Mouse (Mus musculus): Measurements from ENCODE around the gene Naaa.

Naaa gene

DNA sequence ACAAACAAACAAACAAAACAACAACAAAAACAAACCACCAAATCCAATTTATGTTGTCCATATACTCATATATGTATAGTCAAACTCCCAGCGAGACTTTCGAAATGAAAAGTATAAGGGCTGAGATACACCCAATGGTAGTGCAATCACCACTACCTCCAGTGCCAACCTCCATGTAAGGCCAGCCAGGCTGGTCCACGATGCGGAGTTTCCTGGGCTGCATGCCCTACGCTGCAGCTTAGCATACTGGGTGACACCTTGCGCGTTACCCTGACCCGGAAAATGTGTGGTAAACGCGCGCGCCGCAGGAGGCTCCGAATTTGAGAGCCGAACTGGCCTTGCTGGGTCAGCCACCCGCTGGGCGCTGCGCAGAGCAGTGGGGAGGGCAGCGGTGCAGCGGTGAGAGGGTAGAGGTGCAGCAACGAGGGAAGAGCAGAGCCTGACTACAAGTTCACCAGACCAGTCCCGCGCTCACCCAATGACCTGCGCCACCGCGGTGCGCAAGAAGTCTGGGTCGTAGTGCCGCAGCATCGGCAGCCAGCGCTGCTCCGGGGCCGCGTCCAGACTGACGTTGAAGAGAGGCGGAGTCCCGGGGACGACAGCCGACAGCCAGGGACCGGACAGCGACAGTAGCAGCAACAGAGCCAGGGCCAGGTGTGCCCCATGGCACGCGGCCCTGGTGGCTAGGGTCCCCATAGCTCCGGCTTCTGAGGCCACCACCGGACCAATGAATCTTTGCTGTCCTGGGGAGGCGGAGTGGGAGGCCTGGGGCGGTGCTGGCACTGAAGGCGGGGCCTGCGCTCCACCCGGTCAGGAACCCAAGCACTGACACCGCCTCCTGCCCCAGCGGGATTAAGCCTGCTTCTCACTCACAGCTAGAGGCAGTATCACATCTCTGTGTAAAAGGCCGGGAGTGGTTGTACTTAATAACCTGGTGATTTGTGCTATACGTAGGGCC is at the start of gene Naaa:
Gene Naaa, minus strand, starts transcription at position 734 of the 958 bp plus-strand sequence.
- peak; percentile 16 for DNase-seq (ENCODE audit: low read depth, low spot score)

DNA sequence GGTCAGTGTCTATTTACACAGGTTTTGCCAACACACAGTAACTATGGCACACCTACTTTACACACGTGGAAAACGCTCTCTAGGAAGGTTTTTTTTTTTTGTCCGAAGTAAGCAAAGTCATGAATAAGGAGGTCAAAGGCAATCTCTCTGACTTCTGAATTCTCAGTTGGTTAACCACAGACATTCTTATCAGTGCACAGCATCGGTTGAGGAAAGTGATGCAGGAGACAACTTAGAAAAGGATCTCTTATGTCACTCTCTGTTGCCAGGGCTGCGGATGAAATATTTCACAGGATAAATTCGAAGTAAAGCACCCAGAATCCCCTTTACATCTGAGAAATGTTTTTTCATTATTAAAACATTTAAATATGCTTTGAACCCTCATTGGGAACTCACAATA is 49.4 kb upstream of the Naaa start:
- DNase-seq (ENCODE audit: low read depth, low spot score): no peak

- no peak for DNase-seq (ENCODE audit: low read depth, low spot score)
These were observed 45.3 kb upstream of the Naaa start for GRCm38 (mm10) chr5:92323264-92323663.

GRCm38 (mm10) chr5:92322612-92323011 is 44.6 kb upstream of the Naaa start:
- DNase-seq (ENCODE audit: low read depth, low spot score): no peak

DNA sequence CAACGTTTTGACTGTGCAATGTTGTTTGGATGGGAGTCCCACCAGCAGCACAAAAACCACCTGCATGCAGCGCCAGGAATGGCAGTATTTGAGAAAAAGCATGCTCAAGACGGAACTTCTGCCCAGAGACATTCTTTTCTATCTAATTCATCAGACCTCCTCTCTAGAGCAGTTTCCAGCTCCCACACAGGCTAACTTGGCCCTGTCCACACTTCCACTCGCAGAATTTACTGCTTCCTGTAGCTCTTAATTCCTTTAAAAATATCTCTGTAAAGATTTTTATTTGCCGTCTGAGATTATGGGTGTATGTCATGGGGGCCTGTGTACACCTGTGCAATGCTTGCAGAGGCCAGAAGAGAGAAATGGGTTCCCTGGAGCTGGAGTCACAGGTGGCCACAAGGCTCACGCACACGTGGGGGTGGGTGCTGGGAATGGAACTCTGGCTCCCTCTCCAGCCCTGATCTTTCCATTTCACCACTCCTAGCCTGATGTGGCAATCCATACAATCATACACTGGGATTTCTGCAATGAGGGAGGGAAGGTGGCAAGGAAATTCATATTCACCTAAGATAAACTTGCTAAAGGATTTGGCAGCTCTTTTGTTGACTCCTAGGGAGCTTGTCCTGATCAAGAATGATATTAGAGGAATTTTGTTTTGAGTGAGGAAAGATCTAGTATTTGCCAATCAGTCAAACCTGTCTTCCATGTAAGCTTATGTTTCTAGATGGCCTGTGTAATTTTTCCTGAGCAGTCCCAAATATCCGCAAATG is 43.8 kb upstream of the Naaa start:
- DNase-seq (ENCODE audit: low read depth, low spot score): no peak

DNA sequence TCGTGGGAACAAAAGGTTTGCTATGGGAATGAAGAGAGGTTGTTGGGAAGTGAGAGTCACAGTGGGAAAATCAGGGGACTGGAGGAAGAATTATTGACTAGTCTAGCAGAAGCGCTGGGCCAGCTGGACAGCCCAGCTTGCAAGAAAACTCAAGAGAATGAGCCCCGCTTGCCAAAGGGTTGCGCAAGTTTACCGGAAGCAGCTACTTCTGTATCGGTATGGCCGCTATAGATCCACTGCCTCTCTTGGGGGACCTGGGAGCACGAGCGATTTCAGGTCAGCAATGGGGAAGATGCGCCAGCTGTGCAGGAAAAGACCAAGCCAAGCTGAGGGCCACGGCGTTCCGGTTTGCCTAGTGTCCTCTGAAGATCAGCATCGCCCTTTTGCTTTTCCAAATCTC is 40.6 kb upstream of the Naaa start:
- DNase-seq (ENCODE audit: low read depth, low spot score): no peak

GRCm38 (mm10) chr5:92318119-92318518 is 40.1 kb upstream of the Naaa start:
- DNase-seq (ENCODE audit: low read depth, low spot score): no peak

DNA sequence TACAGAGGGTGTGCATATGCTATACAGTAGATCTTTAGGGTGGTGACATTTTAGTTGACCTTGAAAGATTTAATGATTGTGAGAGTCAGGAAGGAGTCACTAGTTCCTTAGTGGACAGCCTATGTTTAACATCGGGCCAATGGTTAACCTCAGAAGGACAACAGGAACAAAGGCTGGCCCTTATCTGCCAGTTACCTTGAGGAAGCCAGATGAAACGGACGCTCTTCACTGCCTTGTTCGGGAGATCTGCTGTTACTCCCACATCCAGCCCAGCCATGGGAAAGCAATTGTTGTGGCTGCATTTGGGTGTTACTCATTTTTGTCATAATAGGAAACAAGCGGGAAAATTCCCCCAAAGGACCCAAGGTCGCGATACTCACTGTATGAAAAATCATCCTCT is 35.8 kb upstream of the Naaa start:
- no peak for DNase-seq (ENCODE audit: low read depth, low spot score)

GRCm38 (mm10) chr5:92312046-92312715 is 34.2 kb upstream of the Naaa start:
- peak; percentile 60 for DNase-seq (ENCODE audit: low read depth, low spot score)

DNA sequence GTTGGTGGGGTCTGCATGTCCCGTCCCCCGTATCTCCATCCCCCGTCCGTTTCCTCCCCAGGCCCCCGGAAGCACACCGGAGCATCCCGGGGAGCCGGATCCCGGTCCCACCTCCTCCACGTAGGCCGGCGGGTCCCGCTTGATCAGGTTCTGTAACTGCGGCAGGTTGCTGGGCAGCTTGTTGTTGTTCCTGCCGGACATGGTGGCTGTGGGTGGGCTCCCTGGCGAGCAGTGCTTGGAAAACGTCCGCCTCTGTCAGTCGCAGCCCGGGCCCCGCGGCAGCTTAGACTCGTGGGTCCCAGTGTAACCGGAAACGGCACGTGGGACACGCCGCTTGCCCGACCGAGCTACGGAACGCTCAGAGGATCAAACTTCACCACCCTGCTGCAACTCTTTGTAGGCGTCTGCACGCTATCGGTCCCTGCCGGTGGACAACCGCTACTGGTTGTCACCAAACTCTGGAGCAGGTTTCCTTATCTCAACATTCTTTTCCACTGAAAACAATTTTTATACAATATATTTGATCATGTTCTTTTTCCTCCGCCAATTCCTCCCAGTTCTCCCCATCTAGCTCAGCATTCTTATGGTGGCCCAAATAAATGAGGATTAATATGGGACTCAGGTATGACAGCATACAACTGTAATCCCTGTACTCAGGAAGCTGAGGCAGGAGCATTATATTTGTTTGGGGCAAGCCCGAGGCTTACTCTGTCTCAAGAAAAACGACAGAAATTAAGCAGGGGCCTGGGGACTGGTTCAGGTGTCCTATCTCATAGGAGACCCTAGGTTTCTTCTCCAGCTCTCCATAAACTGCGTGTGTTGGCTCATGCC is 31.9 kb upstream of the Naaa start, which contains the start of gene Sdad1:
Gene Sdad1, minus strand, starts transcription at position 799 of the 831 bp plus-strand sequence.
- peak; percentile 90 for DNase-seq (ENCODE audit: low read depth, low spot score)

GRCm38 (mm10) chr5:92304291-92304690 is 26.3 kb upstream of the Naaa start:
- DNase-seq (ENCODE audit: low read depth, low spot score): no peak

GRCm38 (mm10) chr5:92302149-92302840 is 24.3 kb upstream of the Naaa start:
- DNase-seq (ENCODE audit: low read depth, low spot score): no peak

DNA sequence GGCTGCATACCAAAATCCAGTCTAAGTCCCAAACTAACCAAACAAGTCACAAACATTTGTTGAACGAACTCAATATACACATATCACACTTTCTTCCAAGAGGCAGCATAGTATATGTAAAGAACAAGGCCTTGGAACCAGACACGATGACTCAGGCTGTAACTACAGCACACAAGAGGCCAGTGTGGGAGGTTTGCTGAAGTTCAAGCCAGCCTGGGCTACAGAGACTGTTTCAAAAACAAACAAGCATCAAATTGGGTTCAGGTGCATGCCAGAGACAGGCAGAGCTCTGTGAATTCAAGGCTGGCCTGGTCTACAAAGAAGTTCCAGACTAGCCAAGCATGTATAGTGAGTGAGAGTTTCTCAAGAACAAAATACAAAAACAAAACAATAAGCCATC is 16.6 kb upstream of the Naaa start:
- DNase-seq (ENCODE audit: low read depth, low spot score): no peak

GRCm38 (mm10) chr5:92291652-92292414 is 13.9 kb upstream of the Naaa start:
- no peak for DNase-seq (ENCODE audit: low read depth, low spot score)

DNA sequence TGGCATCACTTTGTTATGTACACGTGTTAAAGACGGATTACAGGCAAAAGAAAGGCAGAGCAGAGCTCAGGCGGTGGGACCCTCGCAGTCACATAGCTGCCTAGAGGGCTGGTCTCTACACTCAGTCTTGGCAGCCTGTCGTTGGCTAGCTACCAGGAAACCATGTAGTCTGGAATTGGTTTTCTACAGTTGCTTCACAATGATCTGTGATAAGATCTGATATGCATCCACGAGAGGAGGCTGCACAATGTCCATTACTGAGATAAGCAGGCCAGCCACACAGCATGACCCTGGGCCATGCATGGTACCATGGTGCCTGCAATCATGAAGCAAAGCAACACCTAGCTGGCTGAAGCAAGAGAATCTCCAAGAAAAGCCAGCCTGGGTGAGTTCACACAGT is 9.9 kb upstream of the Naaa start:
- no peak for DNase-seq (ENCODE audit: low read depth, low spot score)

- no peak for DNase-seq (ENCODE audit: low read depth, low spot score)
These were observed 5.1 kb upstream of the Naaa start for GRCm38 (mm10) chr5:92283107-92283506.

DNA sequence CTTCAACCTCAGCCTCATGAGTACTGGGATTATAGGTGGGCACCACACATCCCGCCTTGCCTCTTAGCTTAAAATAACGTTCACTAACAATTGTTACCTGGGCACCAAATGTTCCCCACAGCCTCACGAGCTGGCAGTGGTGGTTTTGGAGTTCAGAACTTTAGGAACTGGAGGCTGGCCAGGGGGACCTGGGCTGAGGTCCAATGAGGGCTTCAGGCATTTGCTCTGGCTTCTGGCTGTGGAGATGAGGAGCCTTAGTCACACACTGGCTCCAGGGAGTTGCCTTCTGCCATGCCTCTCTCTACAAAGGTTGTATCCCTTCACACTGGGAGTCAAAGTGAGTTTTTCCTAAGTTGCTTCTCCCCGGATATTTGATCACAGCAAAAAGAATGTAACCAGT is 4.6 kb upstream of the Naaa start:
- no peak for DNase-seq (ENCODE audit: low read depth, low spot score)

- no peak for DNase-seq (ENCODE audit: low read depth, low spot score)
These were observed 1.1 kb upstream of the Naaa start for GRCm38 (mm10) chr5:92278942-92279537.

DNA sequence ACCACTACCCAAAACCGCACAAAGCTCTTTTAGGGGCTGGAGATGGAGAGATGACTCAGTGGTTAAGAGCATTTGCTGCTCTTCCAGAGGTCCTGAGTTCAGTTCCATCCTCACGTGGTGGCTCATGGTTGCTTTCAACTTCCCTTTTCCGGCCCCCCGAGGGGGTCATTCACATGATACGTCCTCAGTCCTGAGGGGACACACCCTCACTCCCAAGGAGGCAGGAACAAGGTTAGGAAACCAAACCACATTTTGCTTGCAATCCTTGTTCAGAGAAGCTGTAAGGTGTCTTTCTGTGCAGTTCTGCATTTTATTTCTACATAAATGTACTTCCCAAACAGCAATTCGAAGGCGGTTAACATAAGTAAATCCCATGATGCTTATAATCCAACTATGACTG is 7.5 kb downstream of the Naaa start:
- DNase-seq (ENCODE audit: low read depth, low spot score): no peak

Measured in brain, embryonic 18.5 days (tissue).